Mouse (Mus musculus) kidney, embryonic 16.5 days (tissue): Measurements from ENCODE around the gene Zfp27. TPM values are rescaled to one million over a fixed set of nuclear protein-coding genes. Genes with fewer than 3 reads are reported as not detected.

Source experiments
- ATAC-seq: fragments of 200-750 bp; cut with Nextera tagmentation; 2 replicates; pipeline ENCODE4 v1.8.0; 2017; ENCODE audit warnings: moderate TSS enrichment; ENCODE audit not compliant: low FRiP score, low TSS enrichment
- H3K27ac ChIP-seq: fragments of 300-500 bp; sonication (generic); 2 replicates; pipeline ENCODE4 v1.5.1; 2014; ENCODE audit warnings: low read length
- H3K27me3 ChIP-seq: fragments of 300-500 bp; sonication (generic); 2 replicates; pipeline ENCODE4 v1.6.1; 2014; ENCODE audit warnings: low read length, control low read depth, mixed read lengths; ENCODE audit not compliant: insufficient read depth
- H3K36me3 ChIP-seq: fragments of 300-500 bp; sonication (generic); 2 replicates; pipeline ENCODE4 v1.6.1; 2014; ENCODE audit warnings: low read length, control low read depth, mixed read lengths; ENCODE audit not compliant: insufficient read depth
- H3K4me1 ChIP-seq: fragments of 300-500 bp; sonication (generic); 2 replicates; pipeline ENCODE4 v1.6.1; 2014; ENCODE audit warnings: low read length, control low read depth, mixed read lengths; ENCODE audit not compliant: insufficient read depth
- H3K4me2 ChIP-seq: fragments of 300-500 bp; sonication (generic); replicated peaks from 2 replicates; pipeline ENCODE4 v1.6.1; 2014; ENCODE audit warnings: low read depth, low read length
- H3K4me3 ChIP-seq: fragments of 300-500 bp; sonication (generic); 2 replicates; pipeline ENCODE4 v1.5.1; 2014; ENCODE audit warnings: mild to moderate bottlenecking, low read length
- H3K9ac ChIP-seq: fragments of 300-500 bp; sonication (generic); replicated peaks from 2 replicates; pipeline ENCODE4 v1.6.1; 2014; ENCODE audit warnings: low read length
- H3K9me3 ChIP-seq: fragments of 300-500 bp; sonication (generic); 2 replicates; pipeline ENCODE4 v1.6.1; 2016; ENCODE audit warnings: low read length, control low read depth
- WGBS: fragments of 180-500 bp; shearing (Covaris S2); extraction: QIAGEN DNeasy Blood & Tissue Kit; methylation state at CpG from one replicate; pipeline ENCODE4 v1.1.7; 2014; 5-methylcytosine and 5-hydroxymethylcytosine counted together
- microRNA-seq: library from miRNA; unstranded; fragments of <30 nt; microRNA quantifications from one replicate; pipeline ENCODE4, GENCODE M21; 2016
- polyA plus RNA-seq: library from polyadenylated mRNA; unstranded; fragments of >200 nt; fragmentation: Nextera tagmentation; extraction: Ambion mirVana; gene quantifications from 2 replicates; pipeline ENCODE4 v1.2.1, GENCODE M21; 2015

Gene Zfp27
- polyA plus RNA-seq, 1 experiment from 2014 or later = 12.1 TPM

DNA sequence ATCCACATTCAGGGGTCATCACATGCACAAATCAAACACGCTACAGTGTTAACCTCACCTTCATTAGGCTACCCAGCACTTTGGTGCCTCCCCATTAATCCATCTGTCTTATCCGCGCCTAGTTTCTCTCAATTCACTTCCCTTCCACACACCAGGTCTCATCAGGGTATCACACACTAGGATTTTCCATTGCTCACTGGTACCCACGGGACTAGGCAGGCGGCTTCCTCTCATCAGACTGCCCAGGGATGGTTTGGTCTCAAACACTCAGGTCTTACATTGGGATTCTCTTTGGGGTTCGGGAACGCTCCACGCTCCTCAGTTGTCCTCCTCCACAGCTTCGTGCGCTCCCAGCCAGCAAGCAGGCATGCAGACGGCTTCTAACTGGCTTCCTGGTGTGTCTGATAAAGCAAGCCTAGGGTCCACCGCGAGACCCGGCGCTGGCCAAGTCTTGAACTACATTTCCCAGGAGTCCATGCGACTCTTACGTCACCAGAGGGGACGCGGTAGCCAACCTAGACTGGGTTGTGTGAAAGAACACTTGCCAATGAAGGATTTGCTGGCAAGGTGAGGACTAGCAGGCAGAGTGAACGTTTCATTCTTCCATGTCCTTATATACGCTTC, 53.0 kb downstream of the Zfp27 start, which contains the start of gene Zfp940:
TSS of gene Zfp940 (minus strand) at position 451 of the 624 bp plus-strand sequence.
- peak; percentile 98 for ATAC-seq
- Histone ChIP-seq H3K27ac (no peak within 1 kb of the TSS), H3K9ac (peak within 1 kb of the TSS; percentile 65), H3K9me3 (0 out of 2 replicates have a peak, but pooled peaks cover 5% of the 10 kb centered on the region), H3K27me3 (no peaks in the 10 kb centered on the region), H3K4me2 (peak within 1 kb of the TSS; percentile 79), H3K4me1 (no peaks in the 10 kb centered on the region), H3K4me3 (peak within 1 kb of the TSS; percentile 56), H3K36me3 (peaks cover 9% of the 10 kb centered on the region; the same call in 1 of the 2 replicates)
- WGBS = under 1% methylated on average over 21 of the region's 21 CpGs

DNA sequence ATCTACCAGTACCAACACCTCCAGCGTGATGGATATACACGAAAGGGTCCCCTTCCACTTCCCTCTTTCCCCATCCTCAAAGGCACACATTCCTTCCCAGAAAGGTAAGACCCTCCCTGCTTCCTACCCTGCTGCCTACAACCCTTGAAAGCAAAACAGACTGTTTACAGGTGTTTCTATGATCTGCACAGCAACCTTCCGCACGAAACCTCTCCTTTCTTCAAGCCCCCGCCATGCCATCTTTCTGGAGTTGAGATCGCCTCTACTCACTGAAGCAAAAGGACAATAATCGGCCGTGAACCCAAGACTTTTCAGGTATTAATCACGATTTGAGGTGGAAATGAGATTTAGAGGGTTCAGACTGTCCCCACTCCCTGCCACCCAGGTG, 53.5 kb downstream of the Zfp27 start:
- H3K4me1 ChIP-seq = no peaks in the 10 kb centered on the region
- 64% methylated on average over 9 of the region's 9 CpGs for WGBS
- no peaks in the 10 kb centered on the region for H3K27me3 ChIP-seq
- H3K4me3 ChIP-seq = peak overlapping the region; percentile 56
- 0 out of 2 replicates have a peak, but pooled peaks cover 5% of the 10 kb centered on the region for H3K9me3 ChIP-seq
- peak overlapping the region; percentile 79 for H3K4me2 ChIP-seq
- H3K9ac ChIP-seq = peak overlapping the region; percentile 65
- H3K27ac ChIP-seq = no peak overlapping the region
- peaks cover 9% of the 10 kb centered on the region; the same call in 1 of the 2 replicates for H3K36me3 ChIP-seq
- no peak for ATAC-seq

DNA sequence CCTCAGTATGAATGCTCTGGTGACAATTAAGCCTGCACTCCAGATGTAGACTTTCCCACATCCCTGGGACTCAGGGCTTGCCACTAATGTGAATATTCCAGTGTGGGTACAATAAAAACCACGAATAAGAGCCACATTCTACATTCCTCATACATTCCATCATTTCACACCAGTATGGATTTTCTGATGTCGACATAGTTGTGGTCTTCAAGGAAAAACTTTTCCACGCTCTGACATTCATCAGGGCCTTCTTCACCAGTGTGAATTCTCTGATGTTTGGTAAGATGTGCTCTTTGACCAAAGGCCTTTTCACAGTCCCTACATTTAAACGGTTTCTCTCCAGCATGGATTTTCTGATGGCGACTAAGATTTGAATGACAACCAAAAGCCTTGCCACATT, 61.8 kb downstream of the Zfp27 start:
- Histone ChIP-seq H3K4me2 (no peak overlapping the region), H3K9me3 (no peaks in the 10 kb centered on the region), H3K36me3 (peaks cover 19% of the 10 kb centered on the region), H3K27ac (no peak overlapping the region), H3K9ac (no peak overlapping the region), H3K27me3 (no peaks in the 10 kb centered on the region), H3K4me3 (no peak overlapping the region), H3K4me1 (no peaks in the 10 kb centered on the region)
- 88% methylated on average over 5 of the region's 5 CpGs for WGBS
- no peak for ATAC-seq

Small RNA genes within 50 kb of the gene (microRNA-seq; reads per million reads assigned to microRNA genes)
- 0.63 reads per million for gene Mir7668

Other genes starting within 250 kb of the Zfp27 start
- not detected in 2 replicates for gene Catsperg2, start 179.5 kb downstream of the Zfp27 start, polyA plus RNA-seq
- 15.3 and 17.4 TPM in 2 replicates for gene Zfp84, start 138.0 kb downstream of the Zfp27 start, polyA plus RNA-seq
- 7.7 and 8.1 TPM in 2 replicates for gene Zfp30, start 122.6 kb downstream of the Zfp27 start, polyA plus RNA-seq
- 15.1 and 15.8 TPM in 2 replicates for gene Zfp790, start 90.5 kb downstream of the Zfp27 start, polyA plus RNA-seq
- 6.0 and 6.4 TPM in 2 replicates for gene Zfp940, start 52.9 kb downstream of the Zfp27 start, polyA plus RNA-seq
- gene Zfp420, start 46.6 kb downstream of the Zfp27 start, polyA plus RNA-seq = 8.0 and 9.3 TPM in 2 replicates
- gene Zfp383, start 1.7 kb upstream of the Zfp27 start, polyA plus RNA-seq = 5.3 and 5.7 TPM in 2 replicates
- 11.4 and 14.2 TPM in 2 replicates for gene Zfp74, start 47.5 kb upstream of the Zfp27 start, polyA plus RNA-seq
- 15.8 and 16.5 TPM in 2 replicates for gene Zfp568, start 77.4 kb upstream of the Zfp27 start, polyA plus RNA-seq
- gene Zfp14, start 144.8 kb upstream of the Zfp27 start, polyA plus RNA-seq = 4.1 TPM in 2 replicates
- gene Zfp82, start 166.3 kb upstream of the Zfp27 start, polyA plus RNA-seq = 5.8 and 6.6 TPM in 2 replicates
- gene Gm26920, start 183.8 kb upstream of the Zfp27 start, polyA plus RNA-seq = 1.6 and 2.1 TPM in 2 replicates
- gene Zfp566, start 184.0 kb upstream of the Zfp27 start, polyA plus RNA-seq = 12.5 and 13.6 TPM in 2 replicates
- 112 and 116 TPM in 2 replicates for gene Zfp260, start 188.2 kb upstream of the Zfp27 start, polyA plus RNA-seq
- gene Zfp382, start 215.4 kb upstream of the Zfp27 start, polyA plus RNA-seq = 11.7 and 12.0 TPM in 2 replicates